Mouse (Mus musculus) thymus, postnatal 25 days (tissue): Measurements from ENCODE around the gene Haghl.
A peak's percentile ranks its signal among the peaks of the same experiment; 100 is the strongest.
"Not testable (repeated sequence)": the region's sequence is repeated elsewhere in the genome, so short reads cannot be mapped to it uniquely, and the experiment has no call there.

Source experiments
- DNase-seq: peaks from one replicate; pipeline ENCODE4 v3.0.0; 2022

Haghl gene

GRCm38 (mm10) chr17:25818851-25819780 is 33.6 kb upstream of the Haghl start:
- no peak for DNase-seq

DNA sequence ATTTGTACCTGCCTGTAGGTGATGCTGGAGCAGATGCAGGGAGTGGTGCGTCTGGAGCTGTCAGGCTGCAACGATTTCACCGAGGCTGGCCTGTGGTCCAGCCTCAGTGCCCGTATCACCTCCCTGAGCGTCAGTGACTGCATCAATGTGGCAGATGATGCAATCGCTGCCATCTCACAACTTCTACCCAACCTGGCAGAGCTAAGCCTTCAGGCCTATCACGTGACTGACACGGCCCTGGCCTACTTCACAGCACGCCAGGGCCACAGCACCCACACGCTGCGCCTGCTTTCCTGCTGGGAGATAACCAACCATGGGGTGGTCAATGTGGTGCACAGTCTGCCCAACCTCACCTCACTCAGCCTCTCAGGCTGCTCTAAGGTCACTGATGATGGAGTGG is 32.2 kb upstream of the Haghl start:
- no peak for DNase-seq

DNA sequence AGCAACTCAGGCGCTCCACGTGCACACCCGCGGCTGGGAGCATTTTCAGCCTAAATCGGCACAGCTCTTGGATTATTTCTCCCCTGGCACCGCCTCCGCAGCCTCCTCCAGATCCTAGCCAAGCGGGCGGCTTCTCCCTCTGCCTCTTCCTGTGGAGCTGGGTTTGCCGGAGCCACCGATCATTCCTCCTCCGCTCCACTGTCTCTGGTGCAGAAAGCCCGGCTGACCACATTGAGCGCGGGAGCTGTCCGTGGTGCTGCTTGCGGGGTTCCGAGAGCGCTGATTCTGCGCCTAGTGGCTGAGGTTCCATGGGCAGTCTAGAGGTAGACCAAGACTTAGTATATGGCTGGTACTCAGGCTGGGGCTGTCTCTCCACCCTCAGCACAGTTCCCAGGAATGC is 28.0 kb upstream of the Haghl start:
- peak; percentile 80 for DNase-seq

DNA sequence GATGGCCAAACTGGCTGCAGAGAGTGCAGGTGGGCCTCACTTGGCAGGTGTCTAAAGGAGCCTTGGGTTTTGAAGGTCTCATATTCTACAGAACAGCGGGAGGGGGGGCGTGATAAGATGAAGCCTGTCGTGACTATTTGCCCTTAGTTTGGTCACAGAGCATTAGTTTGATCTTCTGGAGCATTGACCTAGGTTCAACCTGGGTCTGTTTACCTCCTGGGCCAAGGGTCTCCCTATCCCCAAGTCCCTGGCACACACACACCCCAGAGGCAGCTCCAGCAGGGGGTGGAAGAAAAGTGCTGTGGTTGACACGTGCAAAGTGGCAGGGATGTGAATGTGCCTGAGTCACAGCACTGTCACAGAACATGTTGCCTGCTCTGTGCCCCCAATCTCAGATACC is 25.4 kb upstream of the Haghl start:
- no peak for DNase-seq

GRCm38 (mm10) chr17:25809606-25810340 is 24.3 kb upstream of the Haghl start:
- DNase-seq: no peak

DNA sequence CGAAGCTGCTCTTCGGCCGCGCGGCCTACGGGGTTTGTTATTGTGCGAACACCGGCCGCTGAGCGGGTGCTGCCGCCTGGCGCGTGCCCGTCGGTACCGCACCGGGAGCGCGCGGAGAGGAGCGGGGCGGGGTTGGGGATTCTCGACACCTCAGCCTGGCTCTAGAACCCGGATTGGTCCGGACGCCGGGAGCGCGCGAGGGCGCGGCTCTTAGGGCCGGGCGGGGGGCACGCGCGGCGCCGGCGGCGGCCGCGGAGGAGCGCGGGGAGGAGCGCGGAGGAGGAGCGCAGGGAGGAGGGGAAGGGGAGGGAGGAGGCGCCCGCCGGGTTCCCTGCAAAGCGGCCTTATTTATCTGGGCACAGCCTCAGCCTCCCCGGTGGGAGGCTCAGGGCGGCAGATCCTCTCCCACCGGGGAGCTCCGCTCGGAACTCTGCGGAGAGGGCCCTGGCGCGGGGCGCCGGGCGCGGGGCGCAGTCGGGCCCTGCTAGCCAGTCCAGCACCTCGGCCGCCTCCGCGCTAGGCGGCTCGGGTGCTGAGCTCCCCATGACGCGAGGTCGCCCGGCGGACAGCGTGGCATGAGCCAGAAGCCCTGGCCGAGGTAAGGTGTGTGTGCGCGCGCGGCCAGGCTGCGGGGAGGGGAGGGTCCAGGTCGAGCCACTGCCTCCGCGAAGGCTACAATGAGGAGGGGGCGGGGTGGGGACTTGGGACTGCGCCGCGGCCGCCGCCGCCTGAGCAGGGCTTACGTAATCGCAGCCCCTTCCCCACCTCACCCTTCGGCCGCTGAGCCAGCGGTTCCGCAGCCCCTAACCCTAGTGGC is 23.5 kb upstream of the Haghl start, which contains the start of gene Fbxl16:
TSS of gene Fbxl16 (plus strand) at position 297 of the 817 bp plus-strand sequence.
- no peak for DNase-seq

DNA sequence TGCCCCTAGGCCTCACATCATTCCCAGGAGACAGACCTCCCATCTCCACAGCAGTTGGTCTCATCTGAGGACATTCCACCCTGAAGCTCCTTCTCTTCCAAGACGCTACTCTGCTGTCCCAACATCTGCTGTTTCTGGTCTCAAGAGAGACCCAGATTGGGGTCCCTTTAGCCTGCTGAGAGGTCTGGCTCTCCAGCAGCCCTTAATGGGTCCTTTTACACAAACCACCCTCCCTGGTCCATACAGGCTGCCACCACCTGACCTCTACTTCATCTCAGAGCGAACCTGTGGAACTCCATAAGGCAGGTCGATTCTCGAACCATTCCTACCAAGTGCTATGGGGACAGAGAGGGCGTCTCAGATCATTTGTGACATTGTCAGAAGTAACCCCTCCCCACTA is 22.6 kb upstream of the Haghl start:
- no peak for DNase-seq

DNA sequence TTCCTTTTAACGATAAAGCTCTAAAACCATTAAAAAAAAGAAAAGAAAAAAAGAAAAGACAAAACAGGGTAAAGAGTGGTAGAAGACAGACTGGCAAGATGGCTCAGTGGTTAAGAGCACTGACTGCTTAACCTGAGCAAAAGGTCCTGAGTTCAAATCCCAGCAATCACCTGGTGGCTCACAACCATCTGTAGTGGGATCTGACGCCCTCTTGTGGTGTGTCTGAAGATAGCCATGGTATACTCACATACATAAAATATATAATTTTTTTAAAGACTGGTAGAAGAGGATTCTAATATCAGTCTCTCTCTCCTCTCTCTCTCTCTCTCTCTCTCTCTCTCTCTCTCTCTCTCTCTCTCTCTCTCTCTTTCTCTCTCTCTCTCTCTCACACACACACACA is 22.0 kb upstream of the Haghl start:
- DNase-seq: not testable (repeated sequence)

GRCm38 (mm10) chr17:25806507-25806906 is 21.0 kb upstream of the Haghl start:
- DNase-seq: no peak

GRCm38 (mm10) chr17:25802825-25803517 is 17.5 kb upstream of the Haghl start:
- DNase-seq: no peak

DNA sequence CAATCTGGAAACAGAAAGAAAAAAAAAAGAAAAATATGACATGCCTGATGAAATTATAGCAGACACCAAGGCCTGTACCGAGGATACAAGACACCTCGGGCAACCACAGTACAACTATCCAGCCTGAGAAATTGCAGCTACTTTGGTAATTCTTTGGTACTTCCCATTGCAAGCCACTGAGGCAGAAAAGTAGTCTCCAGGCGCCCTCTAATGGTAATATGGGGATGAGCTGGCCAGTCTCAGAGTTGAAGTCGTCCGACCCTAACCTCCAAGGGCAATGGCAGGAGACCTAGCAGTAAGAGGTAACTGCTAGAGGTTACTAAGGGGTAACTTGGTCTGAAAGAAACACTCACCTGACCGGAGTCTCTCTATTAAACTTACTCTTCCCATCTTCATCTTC is 15.6 kb upstream of the Haghl start:
- DNase-seq: peak; percentile 77

GRCm38 (mm10) chr17:25796951-25797369 is 11.5 kb upstream of the Haghl start, which contains the start of gene Metrn:
Gene Metrn (minus strand): TSS chr17:25797136.
- peak; percentile 94 for DNase-seq

GRCm38 (mm10) chr17:25796211-25796771 is 10.8 kb upstream of the Haghl start:
- DNase-seq: peak; percentile 31

DNA sequence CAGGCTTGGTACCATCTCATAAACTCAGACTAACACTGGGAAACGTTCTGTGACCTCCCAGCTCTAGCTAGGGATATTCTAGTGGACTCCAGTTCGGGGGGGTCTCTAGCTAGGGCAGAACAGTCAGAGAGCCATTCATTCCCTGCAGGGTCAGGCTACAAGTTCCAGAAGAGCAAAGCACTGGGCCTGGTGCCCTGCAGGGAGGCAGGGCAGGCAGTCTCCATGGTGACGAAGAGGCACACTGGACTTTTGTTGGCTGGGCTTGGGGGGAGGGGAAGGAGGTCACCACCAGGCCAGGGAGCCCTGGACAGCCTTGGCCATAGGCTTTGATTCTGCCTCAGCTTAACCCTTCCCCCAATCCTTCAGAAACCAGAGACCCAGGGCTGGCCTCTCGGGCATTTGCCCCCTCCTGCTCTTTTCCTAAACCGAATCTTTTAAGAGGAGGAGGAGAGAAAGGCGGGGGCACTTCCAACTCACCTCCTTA is 10.2 kb upstream of the Haghl start, which contains the start of gene AC134908.4:
TSS of gene AC134908.4 (minus strand) at position 51 of the 484 bp plus-strand sequence.
- no peak for DNase-seq

- DNase-seq: no peak
These were observed 9.5 kb upstream of the Haghl start for GRCm38 (mm10) chr17:25794998-25795397.

GRCm38 (mm10) chr17:25794197-25794596 is 8.7 kb upstream of the Haghl start:
- DNase-seq: no peak

- peak; percentile 86 for DNase-seq
These were observed 7.1 kb upstream of the Haghl start, which contains the start of gene Fam173a for GRCm38 (mm10) chr17:25792615-25793014. Gene Fam173a (minus strand): TSS chr17:25792901.

DNA sequence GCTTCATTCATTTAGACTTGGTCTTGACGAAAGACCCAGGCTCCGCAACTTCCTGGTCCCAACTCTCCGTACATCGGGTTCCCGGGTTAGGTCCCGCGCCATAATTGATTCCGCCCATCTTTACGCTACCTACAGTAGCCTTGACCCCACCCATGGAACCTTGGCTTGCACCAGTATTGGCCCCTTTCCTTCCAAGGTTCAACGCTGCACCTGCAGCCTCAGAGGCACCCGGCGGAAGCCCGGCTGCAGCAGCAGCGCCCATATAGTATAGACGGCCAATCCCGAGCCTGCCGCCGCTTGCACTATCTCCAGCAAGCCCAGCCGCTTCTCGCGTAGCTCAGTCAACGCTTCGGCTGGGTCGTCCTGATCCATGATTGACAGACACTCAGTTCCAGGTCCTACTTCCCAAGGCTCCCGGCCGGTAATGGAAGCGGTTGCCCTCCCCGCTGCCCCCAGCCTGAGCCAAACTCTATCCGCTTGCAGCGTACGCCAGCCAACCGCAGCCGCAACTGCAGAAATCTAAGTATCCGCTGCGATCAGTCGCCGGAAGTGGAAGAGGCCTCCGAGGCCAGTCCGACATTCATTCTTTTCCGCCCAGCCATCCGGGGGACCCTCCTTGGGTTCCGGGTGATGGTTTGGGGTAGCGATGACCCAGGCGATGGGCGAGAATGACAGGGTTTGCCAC is 6.5 kb upstream of the Haghl start:
- peak; percentile 89 for DNase-seq

GRCm38 (mm10) chr17:25791320-25791842 is 5.9 kb upstream of the Haghl start:
- no peak for DNase-seq

GRCm38 (mm10) chr17:25786781-25787504 is 1.5 kb upstream of the Haghl start:
- DNase-seq: no peak
